Mouse (Mus musculus): ENCODE data around the gene Rtn2. TPM values are rescaled to one million over a fixed set of nuclear protein-coding genes. Genes with fewer than 3 reads are reported as not detected.
A peak's percentile ranks its signal among the peaks of the same experiment; 100 is the strongest.

Gene Rtn2
- polyA plus RNA-seq, 1 experiment from 2014 or later = 102 TPM

GRCm38 (mm10) chr7:19247511-19247910 lies 34.9 kb upstream of the Rtn2 start:
- Histone ChIP-seq H3K9me3 (no peaks in the 10 kb centered on the region), H3K4me2 (replicated peaks) (no peak overlapping the region), H3K4me3 (replicated peaks) (no peak overlapping the region), H3K27ac (no peak overlapping the region), H3K27me3 (no peaks in the 10 kb centered on the region), H3K9ac (replicated peaks) (no peak overlapping the region), H3K4me1 (replicated peaks) (no peaks in the 10 kb centered on the region), H3K36me3 (peaks cover 36% of the 10 kb centered on the region)
- no peak for ATAC-seq
- 100% methylated on average over 2 of the region's 2 CpGs for WGBS

GRCm38 (mm10) chr7:19252078-19252477 lies 30.3 kb upstream of the Rtn2 start:
- Histone ChIP-seq H3K27ac (no peak overlapping the region), H3K4me1 (replicated peaks) (no peaks in the 10 kb centered on the region), H3K4me2 (replicated peaks) (no peak overlapping the region), H3K9ac (replicated peaks) (no peak overlapping the region), H3K36me3 (peaks cover 31% of the 10 kb centered on the region), H3K4me3 (replicated peaks) (no peak overlapping the region), H3K27me3 (no peaks in the 10 kb centered on the region), H3K9me3 (no peaks in the 10 kb centered on the region)
- ATAC-seq = no peak
- WGBS = 86% methylated on average over 4 of the region's 4 CpGs

- Histone ChIP-seq H3K36me3 (peaks cover 38% of the 10 kb centered on the region), H3K9me3 (no peaks in the 10 kb centered on the region)
- no peak for ATAC-seq
These were observed 29.0 kb upstream of the Rtn2 start for GRCm38 (mm10) chr7:19253437-19253836.

GRCm38 (mm10) chr7:19255395-19255794 lies 27.0 kb upstream of the Rtn2 start:
- no peaks in the 10 kb centered on the region for H3K4me1 ChIP-seq (replicated peaks)
- H3K27ac ChIP-seq = no peak overlapping the region
- no peaks in the 10 kb centered on the region for H3K27me3 ChIP-seq
- no peak overlapping the region for H3K4me3 ChIP-seq (replicated peaks)
- 85% methylated on average over 17 of the region's 17 CpGs for WGBS
- no peaks in the 10 kb centered on the region for H3K9me3 ChIP-seq
- no peak overlapping the region for H3K4me2 ChIP-seq (replicated peaks)
- H3K9ac ChIP-seq (replicated peaks) = no peak overlapping the region
- no peak for ATAC-seq
- peaks cover 54% of the 10 kb centered on the region for H3K36me3 ChIP-seq

More at GRCm38 (mm10) chr7:19253437-19253836, 29.0 kb upstream of the Rtn2 start:
- no peaks in the 10 kb centered on the region for H3K27me3 ChIP-seq
- H3K4me2 ChIP-seq (replicated peaks) = no peak overlapping the region
- no peak overlapping the region for H3K4me3 ChIP-seq (replicated peaks)
- H3K27ac ChIP-seq = no peak overlapping the region
- 71% methylated on average over 5 of the region's 5 CpGs for WGBS
- H3K9ac ChIP-seq (replicated peaks) = no peak overlapping the region
- H3K4me1 ChIP-seq (replicated peaks) = no peaks in the 10 kb centered on the region

GRCm38 (mm10) chr7:19256567-19256966 lies 25.9 kb upstream of the Rtn2 start:
- Histone ChIP-seq H3K4me1 (replicated peaks) (no peaks in the 10 kb centered on the region), H3K36me3 (peaks cover 66% of the 10 kb centered on the region), H3K9me3 (no peaks in the 10 kb centered on the region), H3K9ac (replicated peaks) (no peak overlapping the region), H3K27me3 (no peaks in the 10 kb centered on the region), H3K27ac (no peak overlapping the region), H3K4me3 (replicated peaks) (no peak overlapping the region), H3K4me2 (replicated peaks) (no peak overlapping the region)
- 91% methylated on average over 7 of the region's 7 CpGs for WGBS
- ATAC-seq = no peak

GRCm38 (mm10) chr7:19257390-19258022 lies 24.9 kb upstream of the Rtn2 start:
- Histone ChIP-seq H3K4me2 (replicated peaks) (no peak overlapping the region), H3K4me1 (replicated peaks) (no peaks in the 10 kb centered on the region), H3K9me3 (no peaks in the 10 kb centered on the region), H3K9ac (replicated peaks) (no peak overlapping the region), H3K27me3 (no peaks in the 10 kb centered on the region), H3K4me3 (replicated peaks) (no peak overlapping the region), H3K36me3 (peaks cover 74% of the 10 kb centered on the region), H3K27ac (no peak overlapping the region)
- ATAC-seq = peak; percentile 71
- WGBS = 34% methylated on average over 11 of the region's 11 CpGs

- H3K9me3 ChIP-seq = no peaks in the 10 kb centered on the region
- ATAC-seq = no peak
- H3K4me1 ChIP-seq (replicated peaks) = no peaks in the 10 kb centered on the region
- peaks cover 82% of the 10 kb centered on the region for H3K36me3 ChIP-seq
- H3K4me3 ChIP-seq (replicated peaks) = no peak overlapping the region
- WGBS = 88% methylated on average over 3 of the region's 3 CpGs
- no peak overlapping the region for H3K4me2 ChIP-seq (replicated peaks)
- H3K27me3 ChIP-seq = no peaks in the 10 kb centered on the region
- H3K9ac ChIP-seq (replicated peaks) = no peak overlapping the region
- no peak overlapping the region for H3K27ac ChIP-seq
These were observed 24.1 kb upstream of the Rtn2 start for GRCm38 (mm10) chr7:19258336-19258735.

GRCm38 (mm10) chr7:19265147-19265546 lies 17.3 kb upstream of the Rtn2 start:
- 89% methylated on average over 7 of the region's 7 CpGs for WGBS
- Histone ChIP-seq H3K36me3 (peaks cover 45% of the 10 kb centered on the region), H3K4me2 (replicated peaks) (no peak overlapping the region), H3K4me1 (replicated peaks) (peaks cover 17% of the 10 kb centered on the region), H3K9ac (replicated peaks) (no peak overlapping the region), H3K4me3 (replicated peaks) (no peak overlapping the region), H3K27me3 (no peaks in the 10 kb centered on the region), H3K9me3 (no peaks in the 10 kb centered on the region), H3K27ac (no peak overlapping the region)
- no peak for ATAC-seq

GRCm38 (mm10) chr7:19265928-19266822 lies 16.2 kb upstream of the Rtn2 start:
- Histone ChIP-seq H3K9ac (replicated peaks) (0 out of 2 replicates have a peak overlapping the region, but pooled peaks have one; percentile 7), H3K27me3 (no peaks in the 10 kb centered on the region), H3K4me1 (replicated peaks) (peaks cover 27% of the 10 kb centered on the region), H3K9me3 (no peaks in the 10 kb centered on the region), H3K4me2 (replicated peaks) (no peak overlapping the region), H3K4me3 (replicated peaks) (no peak overlapping the region), H3K27ac (no peak overlapping the region), H3K36me3 (peaks cover 35% of the 10 kb centered on the region)
- no peak for ATAC-seq
- 87% methylated on average over 10 of the region's 10 CpGs for WGBS

- Histone ChIP-seq H3K4me2 (replicated peaks) (no peak overlapping the region), H3K4me1 (replicated peaks) (peaks cover 28% of the 10 kb centered on the region), H3K9me3 (no peaks in the 10 kb centered on the region), H3K4me3 (replicated peaks) (no peak overlapping the region), H3K9ac (replicated peaks) (no peak overlapping the region), H3K36me3 (peaks cover 26% of the 10 kb centered on the region), H3K27me3 (no peaks in the 10 kb centered on the region), H3K27ac (no peak overlapping the region)
- WGBS = 80% methylated on average over 10 of the region's 10 CpGs
- no peak for ATAC-seq
These were observed 15.4 kb upstream of the Rtn2 start for GRCm38 (mm10) chr7:19267051-19267450.

GRCm38 (mm10) chr7:19268993-19269681 lies 13.3 kb upstream of the Rtn2 start:
- H3K27me3 ChIP-seq = no peaks in the 10 kb centered on the region
- H3K9ac ChIP-seq (replicated peaks) = peak overlapping the region; percentile 96
- peaks cover 28% of the 10 kb centered on the region for H3K4me1 ChIP-seq (replicated peaks)
- peaks cover 7% of the 10 kb centered on the region for H3K36me3 ChIP-seq
- 57% methylated on average over 10 of the region's 10 CpGs for WGBS
- ATAC-seq = no peak
- peak overlapping the region; percentile 79 for H3K4me3 ChIP-seq (replicated peaks)
- H3K27ac ChIP-seq = no peak overlapping the region
- peak overlapping the region; percentile 97 for H3K4me2 ChIP-seq (replicated peaks)
- H3K9me3 ChIP-seq = no peaks in the 10 kb centered on the region

All from midbrain, embryonic 13.5 days (tissue).